Comparison of ENCODE assay signal across 8 mouse cellular contexts in the genomic region with DNA sequence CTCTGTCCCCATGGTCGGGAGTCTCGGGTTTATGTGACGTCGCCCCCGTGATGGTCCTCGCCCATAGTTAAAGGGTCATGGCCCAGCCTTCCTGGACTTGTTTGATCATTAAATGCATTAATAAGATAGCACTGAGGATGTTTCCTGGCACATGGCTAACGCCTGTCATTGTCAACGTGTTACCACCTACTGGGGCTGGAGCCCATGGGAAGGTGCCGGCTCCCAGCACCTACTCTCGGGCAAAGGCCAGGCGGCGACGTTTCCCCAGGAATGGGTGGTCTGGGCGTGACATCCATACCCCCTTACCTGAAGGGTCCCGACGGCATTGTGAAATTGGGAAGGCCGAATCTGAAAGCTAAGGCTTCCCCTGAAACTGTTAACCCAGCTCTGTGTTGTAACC. TPM values are rescaled to one million over a fixed set of nuclear protein-coding genes. Genes with fewer than 3 reads are reported as not detected.
A peak's percentile ranks its signal among the peaks of the same experiment; 100 is the strongest.
DNase-seq lines count a peak whose midpoint lies in the region; ATAC-seq and TF ChIP-seq lines count a peak whose summit lies in the region.

No protein-coding gene starts in this region.

- H3K4me2 ChIP-seq in kidney, embryonic 14.5 days (replicated peaks; ENCODE audit: low read depth, low read length), result peak overlapping the region; percentile 85
- H3K4me2 ChIP-seq in midbrain, embryonic 12.5 days (replicated peaks), result peak overlapping the region; percentile 79

- under 1% methylated on average over 17 of the region's 17 CpGs for WGBS in kidney, embryonic 14.5 days
- WGBS in bone marrow, adult 2 months, result under 1% methylated on average over 17 of the region's 17 CpGs
- 2% methylated on average over 17 of the region's 17 CpGs for WGBS in hindbrain, embryonic 10.5 days
- 3% methylated on average over 17 of the region's 17 CpGs for WGBS in midbrain, embryonic 12.5 days

- no peak for TF ChIP-seq POLR2A in bone marrow, adult 2 months (IDR thresholded peaks at IDR 0.05; ENCODE audit: borderline replicate concordance, control insufficient read depth, low read depth, low read length)

- no peaks in the 10 kb centered on the region for H3K27me3 ChIP-seq in kidney, embryonic 14.5 days (ENCODE audit: control insufficient read depth, insufficient read depth, low read length)
- no peaks in the 10 kb centered on the region for H3K27me3 ChIP-seq in hindbrain, embryonic 10.5 days (ENCODE audit: insufficient read depth, poor library complexity, severe bottlenecking)
- H3K27me3 ChIP-seq in midbrain, embryonic 12.5 days, result no peaks in the 10 kb centered on the region; the same call in 1 of the 2 replicates

- peaks cover 8% of the 10 kb centered on the region; the same call in 1 of the 2 replicates for H3K4me1 ChIP-seq in kidney, embryonic 14.5 days (ENCODE audit: control insufficient read depth, insufficient read depth, low read length)
- H3K4me1 ChIP-seq in bone marrow, adult 2 months (ENCODE audit: control insufficient read depth, insufficient read depth, low read length), result peaks cover 3% of the 10 kb centered on the region; the same call in 1 of the 2 replicates
- H3K4me1 ChIP-seq in hindbrain, embryonic 10.5 days (replicated peaks), result peaks cover 14% of the 10 kb centered on the region
- H3K4me1 ChIP-seq in midbrain, embryonic 12.5 days, result peaks cover 5% of the 10 kb centered on the region

- H3K9me3 ChIP-seq in kidney, embryonic 14.5 days (ENCODE audit: control insufficient read depth, low read length), result no peaks in the 10 kb centered on the region
- no peaks in the 10 kb centered on the region for H3K9me3 ChIP-seq in hindbrain, embryonic 10.5 days
- no peaks in the 10 kb centered on the region for H3K9me3 ChIP-seq in midbrain, embryonic 12.5 days

- TF ChIP-seq CTCF in bone marrow, adult 2 months (IDR thresholded peaks at IDR 0.05; ENCODE audit: control insufficient read depth, insufficient read depth, low read length), result no peak

- H3K27ac ChIP-seq in kidney, embryonic 14.5 days (ENCODE audit: low read depth, low read length), result no peak overlapping the region
- H3K27ac ChIP-seq in bone marrow, adult 2 months (ENCODE audit: control insufficient read depth, insufficient read depth, low read depth, low read length, poor library complexity), result peak overlapping the region; percentile 90
- peak overlapping the region; percentile 88 for H3K27ac ChIP-seq in hindbrain, embryonic 10.5 days
- H3K27ac ChIP-seq in midbrain, embryonic 12.5 days (replicated peaks), result 0 out of 2 replicates have a peak overlapping the region, but pooled peaks have one; percentile 84

- H3K9ac ChIP-seq in kidney, embryonic 14.5 days (ENCODE audit: low read depth, low read length), result peak overlapping the region; percentile 67
- peak overlapping the region; percentile 49 for H3K9ac ChIP-seq in midbrain, embryonic 12.5 days (replicated peaks)

- DNase-seq in kidney, adult 9 months, result no peak
- DNase-seq in hindbrain, embryonic 10.5 days (ENCODE audit: low spot score), result no peak
- no peak for DNase-seq in right cerebral cortex, postnatal 10 days (ENCODE audit: low spot score in 2 of 2)
- no peak for DNase-seq in yolk sac, embryonic 10.5 days (ENCODE audit: low spot score)
- no peak for DNase-seq in natural killer cell, adult 2 months (ENCODE audit: low spot score in 2 of 2)

- H3K36me3 ChIP-seq in kidney, embryonic 14.5 days (ENCODE audit: control insufficient read depth, insufficient read depth, low read length), result peaks cover 13% of the 10 kb centered on the region
- peaks cover 23% of the 10 kb centered on the region for H3K36me3 ChIP-seq in hindbrain, embryonic 10.5 days
- H3K36me3 ChIP-seq in midbrain, embryonic 12.5 days, result peaks cover 11% of the 10 kb centered on the region

- no peak for ATAC-seq in kidney, embryonic 14.5 days (ENCODE audit: low FRiP score, low TSS enrichment)
- no peak for ATAC-seq in midbrain, embryonic 12.5 days (ENCODE audit: low FRiP score, low read depth)

- H3K4me3 ChIP-seq in kidney, embryonic 14.5 days (ENCODE audit: low read length), result peak overlapping the region; percentile 68
- peak overlapping the region; percentile 84 for H3K4me3 ChIP-seq in bone marrow, adult 2 months (replicated peaks; ENCODE audit: control insufficient read depth, low read depth, low read length)
- H3K4me3 ChIP-seq in hindbrain, embryonic 10.5 days, result peak overlapping the region; percentile 70
- H3K4me3 ChIP-seq in midbrain, embryonic 12.5 days, result peak overlapping the region; percentile 63

RNA-seq across cellular contexts. Expression of gene Tom1, which starts 0.8 kb away (rescaled TPM):
- 20.1 and 29.1 TPM in 2 replicates for polyA plus RNA-seq in kidney, embryonic 14.5 days (2014; fragmentation: Nextera tagmentation; extraction: Ambion mirVana)
- polyA plus RNA-seq in bone marrow, adult 2 months (2011; ENCODE audit: insufficient read depth, insufficient read length, low replicate concordance, missing spikeins), result 9.1 and 23.7 TPM in 2 replicates
- polyA plus RNA-seq in hindbrain, embryonic 10.5 days (2016; fragmentation: Nextera tagmentation; extraction: Ambion mirVana), result 32.5 and 36.5 TPM in 2 replicates
- 25.6 and 26.5 TPM in 2 replicates for polyA plus RNA-seq in midbrain, embryonic 12.5 days (2016; fragmentation: Nextera tagmentation; extraction: Ambion mirVana)

RNA-seq across cellular contexts. Expression of gene Hmgxb4, which starts 41.1 kb away (rescaled TPM):
- 45.6 and 55.4 TPM in 2 replicates for polyA plus RNA-seq in kidney, embryonic 14.5 days (2014; fragmentation: Nextera tagmentation; extraction: Ambion mirVana)
- 14.1 and 19.9 TPM in 2 replicates for polyA plus RNA-seq in bone marrow, adult 2 months (2011; ENCODE audit: insufficient read depth, insufficient read length, low replicate concordance, missing spikeins)
- polyA plus RNA-seq in hindbrain, embryonic 10.5 days (2016; fragmentation: Nextera tagmentation; extraction: Ambion mirVana), result 42.6 and 45.1 TPM in 2 replicates
- polyA plus RNA-seq in midbrain, embryonic 12.5 days (2016; fragmentation: Nextera tagmentation; extraction: Ambion mirVana), result 41.8 and 47.9 TPM in 2 replicates

RNA-seq across cellular contexts. Expression of gene Hmox1, which starts 59.1 kb away (rescaled TPM):
- polyA plus RNA-seq in kidney, embryonic 14.5 days (2014; fragmentation: Nextera tagmentation; extraction: Ambion mirVana), result 12.5 and 15.0 TPM in 2 replicates
- 297 and 316 TPM in 2 replicates for polyA plus RNA-seq in bone marrow, adult 2 months (2011; ENCODE audit: insufficient read depth, insufficient read length, low replicate concordance, missing spikeins)
- 19.9 and 22.8 TPM in 2 replicates for polyA plus RNA-seq in hindbrain, embryonic 10.5 days (2016; fragmentation: Nextera tagmentation; extraction: Ambion mirVana)
- polyA plus RNA-seq in midbrain, embryonic 12.5 days (2016; fragmentation: Nextera tagmentation; extraction: Ambion mirVana), result 14.9 and 15.5 TPM in 2 replicates

Comparison
In these comparisons a context has a peak if more than half of its experiments do, and no peak if none do; other contexts are left out.
1. RNA of gene Hmox1, which starts 59.1 kb away (polyA plus RNA-seq): 297 to 316 TPM in bone marrow, adult 2 months; 19.9 to 22.8 TPM in hindbrain, embryonic 10.5 days, 14.9 to 15.5 TPM in midbrain, embryonic 12.5 days and 12.5 to 15.0 TPM in kidney, embryonic 14.5 days; every median in the first group is over 10 times any median in the second.
2. Peak in every context shown above with its lines, with median percentiles within 50 percentile points of each other: H3K4me3 ChIP-seq.